Mouse (Mus musculus): ENCODE data around the gene Trim2. TPM values are rescaled to one million over a fixed set of nuclear protein-coding genes. Genes with fewer than 3 reads are reported as not detected.

Gene Trim2
- total RNA-seq, 2 experiments from 2014 or later: 6.4 to 7.5 TPM

- intact Hi-C loops (cut with DNase I): no loop called here
- DNase-seq (ENCODE audit: low spot score): no peak
Observed at GRCm38 (mm10) chr3:84127431-84127830, 179.2 kb downstream of the Trim2 start.

DNA sequence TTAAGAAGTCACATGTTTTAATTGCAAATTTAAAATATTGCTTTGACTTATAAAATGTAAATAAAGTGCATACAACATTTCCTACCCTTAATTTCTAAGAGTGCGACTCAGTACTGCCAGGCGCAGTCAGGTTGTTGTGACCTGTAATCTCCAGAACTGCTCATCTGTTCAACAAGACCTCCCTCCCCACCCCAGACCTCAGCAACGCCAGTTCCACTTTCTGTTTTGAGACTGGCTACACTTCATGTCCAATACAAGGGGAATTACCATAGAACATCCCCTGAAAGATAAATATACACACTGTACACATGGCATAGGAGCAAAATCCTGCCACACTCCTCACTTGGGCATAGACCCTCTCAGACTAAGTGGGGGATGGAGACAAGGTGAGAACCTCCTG lies 180.0 kb downstream of the Trim2 start:
- DNase-seq (ENCODE audit: low spot score): no peak
- intact Hi-C loops (cut with DNase I): no loop called here

DNA sequence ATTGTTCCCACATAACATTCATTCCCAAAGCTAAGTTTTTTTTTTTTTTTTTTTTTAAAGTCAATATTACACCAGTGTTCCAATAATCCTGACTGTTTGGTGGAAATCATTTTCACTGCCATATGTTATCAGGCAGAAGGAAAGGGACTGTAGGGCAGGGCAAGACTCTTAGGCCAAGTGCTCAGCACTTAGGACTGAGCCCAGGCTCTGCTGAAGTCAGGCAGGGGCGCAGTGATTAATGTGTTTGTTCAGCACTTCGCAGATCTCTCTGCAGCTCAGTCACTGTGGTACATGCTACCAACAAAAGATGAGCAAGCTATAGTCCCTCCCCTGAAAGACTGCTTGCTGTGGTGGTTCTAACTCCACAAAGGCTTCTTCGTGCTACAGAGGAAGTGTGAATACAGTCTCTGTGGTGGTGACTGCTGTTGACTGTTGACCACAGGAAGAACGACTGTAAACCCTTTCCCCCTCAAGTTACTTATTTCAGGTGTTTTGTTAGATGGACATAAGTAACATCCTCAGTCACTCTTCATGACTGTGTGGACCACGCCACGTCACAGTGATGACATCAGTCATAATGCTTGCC lies 180.9 kb downstream of the Trim2 start:
- no peak for DNase-seq (ENCODE audit: low spot score)
- intact Hi-C loops (cut with DNase I): no loop called here

DNA sequence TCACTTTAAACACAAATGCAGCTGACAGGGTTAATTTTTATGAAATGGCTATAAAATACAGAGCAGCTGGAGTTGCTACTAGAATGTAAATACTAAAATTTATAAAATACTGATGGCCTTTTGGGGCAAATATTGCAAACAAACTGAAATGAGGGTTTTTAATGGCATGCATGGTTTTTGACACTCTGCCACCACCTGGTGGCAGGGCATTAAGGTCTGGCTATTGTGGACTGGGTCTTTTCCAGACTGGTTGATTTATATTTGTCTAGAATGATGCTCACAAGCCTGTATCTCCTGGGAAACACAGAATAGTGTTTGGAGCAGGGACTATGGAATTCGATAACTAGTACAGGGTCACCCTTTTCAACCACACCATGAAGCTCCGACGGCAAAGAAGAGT lies 183.2 kb downstream of the Trim2 start:
- intact Hi-C loops (cut with DNase I): loop anchor here (1.0 to 2.0 kb wide), 3 partner anchors 83 to 208 kb away; partner anchors contain the start of gene Tmem131l
- DNase-seq (ENCODE audit: low spot score): no peak

- no peak for DNase-seq (ENCODE audit: low spot score)
- intact Hi-C loops (cut with DNase I): no loop called here
Observed at GRCm38 (mm10) chr3:84118718-84119117, 188.0 kb downstream of the Trim2 start.

GRCm38 (mm10) chr3:84118178-84118577 lies 188.5 kb downstream of the Trim2 start:
- no peak for DNase-seq (ENCODE audit: low spot score)

More at GRCm38 (mm10) chr3:84118178-84118577, 188.5 kb downstream of the Trim2 start:
- intact Hi-C loops (cut with DNase I): no loop called here

Other genes with a start within 250 kb of the Trim2 start
- gene Mnd1, start 151.1 kb downstream of the Trim2 start, total RNA-seq (2021): 1 to 10 TPM; 3.2 to 4.2 TPM
- gene Gm6525, start 132.8 kb downstream of the Trim2 start, total RNA-seq (2021): not detected
- gene Fhdc1, start 173.6 kb upstream of the Trim2 start, total RNA-seq (2021): under 1 TPM; 0.59 to 0.62 TPM